Mouse (Mus musculus) heart, postnatal 25 days (tissue): ENCODE data around the gene 1700001O22Rik. TPM values are rescaled to one million over a fixed set of nuclear protein-coding genes. Genes with fewer than 3 reads are reported as not detected.

Experiments
- DNase-seq: peaks from one replicate; pipeline ENCODE4 v3.0.0; 2022; ENCODE audit warnings: low spot score
- intact Hi-C: fragments of 180-260 bp; cut with DNase I; formaldehyde crosslinking; loops from one replicate; pipeline ENCODE4 v1.15.1; 2025
- total RNA-seq, 2 experiments: library from RNA; stranded (reverse); gene quantifications; 2 replicates each; pipeline ENCODE4 v1.2.3; 2021

1700001O22Rik gene
- total RNA-seq, 2 experiments from 2014 or later, result 0.26 to 0.70 TPM

- DNase-seq, result peak; percentile 24
- intact Hi-C loops, result no loop called here
Observed at GRCm38 (mm10) chr2:30784078-30784994, 19.1 kb downstream of the 1700001O22Rik start.

- peak; percentile 50 for DNase-seq
- intact Hi-C loops, result no loop called here
Observed at GRCm38 (mm10) chr2:30783346-30783745, 20.1 kb downstream of the 1700001O22Rik start.

GRCm38 (mm10) chr2:30782312-30783290, 20.9 kb downstream of the 1700001O22Rik start:
- intact Hi-C loops, result no loop called here
- DNase-seq, result no peak

GRCm38 (mm10) chr2:30779241-30779640, 24.2 kb downstream of the 1700001O22Rik start:
- DNase-seq, result no peak
- intact Hi-C loops, result loop anchor here (5.0 kb wide), 1 partner anchor 342 kb away; no protein-coding TSS in a partner anchor

- intact Hi-C loops, result loop anchor here (5.0 kb wide), 1 partner anchor 341 kb away; no protein-coding TSS in a partner anchor
- DNase-seq, result no peak
Observed at GRCm38 (mm10) chr2:30778235-30778634, 25.2 kb downstream of the 1700001O22Rik start.

- DNase-seq, result no peak
- intact Hi-C loops, result loop anchor here (5.0 kb wide), 1 partner anchor 340 kb away; no protein-coding TSS in a partner anchor
Observed at GRCm38 (mm10) chr2:30777266-30777665, 26.2 kb downstream of the 1700001O22Rik start.

- DNase-seq, result no peak
- intact Hi-C loops, result loop anchor here (5.0 kb wide), 1 partner anchor 339 kb away; no protein-coding TSS in a partner anchor
Observed at GRCm38 (mm10) chr2:30775955-30776354, 27.5 kb downstream of the 1700001O22Rik start.

- DNase-seq, result no peak
- intact Hi-C loops, result no loop called here
Observed at GRCm38 (mm10) chr2:30773313-30774005, 30.0 kb downstream of the 1700001O22Rik start.

- DNase-seq, result peak; percentile 52
Observed at GRCm38 (mm10) chr2:30772581-30773312, 30.7 kb downstream of the 1700001O22Rik start.

GRCm38 (mm10) chr2:30771806-30772460, 31.5 kb downstream of the 1700001O22Rik start:
- intact Hi-C loops, result no loop called here

More at GRCm38 (mm10) chr2:30772581-30773312, 30.7 kb downstream of the 1700001O22Rik start:
- intact Hi-C loops, result no loop called here

GRCm38 (mm10) chr2:30771368-30771805, 32.1 kb downstream of the 1700001O22Rik start:
- intact Hi-C loops, result no loop called here
- DNase-seq, result no peak

More at GRCm38 (mm10) chr2:30771806-30772460, 31.5 kb downstream of the 1700001O22Rik start:
- peak; percentile 77 for DNase-seq

- intact Hi-C loops, result no loop called here
- no peak for DNase-seq
Observed at GRCm38 (mm10) chr2:30769187-30769586, 34.3 kb downstream of the 1700001O22Rik start.

- intact Hi-C loops, result no loop called here
Observed at GRCm38 (mm10) chr2:30768529-30768928, 34.9 kb downstream of the 1700001O22Rik start.

GRCm38 (mm10) chr2:30767626-30768240, 35.7 kb downstream of the 1700001O22Rik start:
- intact Hi-C loops, result no loop called here
- no peak for DNase-seq

More at GRCm38 (mm10) chr2:30768529-30768928, 34.9 kb downstream of the 1700001O22Rik start:
- DNase-seq, result no peak

- no peak for DNase-seq
- intact Hi-C loops, result no loop called here
Observed at GRCm38 (mm10) chr2:30766446-30766845, 37.0 kb downstream of the 1700001O22Rik start.

- intact Hi-C loops, result no loop called here
- no peak for DNase-seq
Observed at GRCm38 (mm10) chr2:30760706-30761105, 42.8 kb downstream of the 1700001O22Rik start.

- intact Hi-C loops, result no loop called here
- no peak for DNase-seq
Observed at GRCm38 (mm10) chr2:30759858-30760547, 43.5 kb downstream of the 1700001O22Rik start.
